Comparison of ENCODE assay signal across 18 mouse cellular contexts in genomic region chr9:48240431-48240830, GRCm38 (mm10).
"Had no signal": no experiment of that assay in that cellular context is flagged by ENCODE, and none has a peak within 500 bp of the region (broad histone marks: within the 10 kb centered on the region; RNA-seq: fewer than 3 reads in every experiment).

No protein-coding gene starts in this region.

- H3K9me3 ChIP-seq: lung, embryonic 15.5 days; midbrain, embryonic 10.5 days; midbrain, embryonic 12.5 days; neural tube, embryonic 13.5 days; neural tube, embryonic 15.5 days had no signal

- H3K27ac ChIP-seq: lung, embryonic 15.5 days; midbrain, embryonic 10.5 days; midbrain, embryonic 12.5 days; neural tube, embryonic 13.5 days; neural tube, embryonic 15.5 days had no signal

- DNase-seq: lung, adult 18-20 months; lung, postnatal 10 days; midbrain, embryonic 14.5 days; retina, postnatal 1 day; right cerebral cortex, adult 18-20 months; right cerebral cortex, postnatal 25 days; right cerebral cortex, postnatal 4 days; spleen, adult 18-20 months; thymus, adult 18-20 months; thymus, postnatal 14 days; thymus, postnatal 4 days had no signal

- ATAC-seq: midbrain, embryonic 16.5 days had no signal

- H3K36me3 ChIP-seq: lung, embryonic 15.5 days; midbrain, embryonic 10.5 days; midbrain, embryonic 12.5 days; neural tube, embryonic 13.5 days; neural tube, embryonic 15.5 days had no signal

- H3K4me2 ChIP-seq: lung, embryonic 15.5 days; midbrain, embryonic 12.5 days; neural tube, embryonic 13.5 days; neural tube, embryonic 15.5 days had no signal

- H3K9ac ChIP-seq: lung, embryonic 15.5 days; midbrain, embryonic 12.5 days; neural tube, embryonic 13.5 days; neural tube, embryonic 15.5 days had no signal

- H3K27me3 ChIP-seq: lung, embryonic 15.5 days; midbrain, embryonic 12.5 days; neural tube, embryonic 13.5 days; neural tube, embryonic 15.5 days had no signal

- H3K4me3 ChIP-seq: lung, embryonic 15.5 days; midbrain, embryonic 10.5 days; midbrain, embryonic 12.5 days; myocyte; neural tube, embryonic 13.5 days; neural tube, embryonic 15.5 days had no signal

- H3K4me1 ChIP-seq: lung, embryonic 15.5 days had no signal
